Mouse (Mus musculus): Measurements from ENCODE around the gene Myo3a. TPM values are rescaled to one million over a fixed set of nuclear protein-coding genes. Genes with fewer than 3 reads are reported as not detected.
"Not testable (repeated sequence)": the region's sequence is repeated elsewhere in the genome, so short reads cannot be mapped to it uniquely, and the experiment has no call there.

Myo3a gene
- polyA plus RNA-seq (2015; fragmentation: Nextera tagmentation; extraction: Ambion mirVana): not detected in 2 replicates

- Histone ChIP-seq H3K9me3 (replicated peaks) (no peaks in the 10 kb centered on the region), H3K4me1 (peaks cover 6% of the 10 kb centered on the region), H3K27ac (replicated peaks) (no peak within 1 kb of the TSS), H3K4me3 (replicated peaks) (peak within 1 kb of the TSS; percentile 23), H3K36me3 (no peaks in the 10 kb centered on the region), H3K4me2 (peak within 1 kb of the TSS; percentile 54), H3K27me3 (replicated peaks) (no peaks in the 10 kb centered on the region), H3K9ac (replicated peaks) (no peak within 1 kb of the TSS)
- WGBS: 3% methylated on average over 21 of the region's 21 CpGs
- ATAC-seq (ENCODE audit: low FRiP score): 0 out of 2 replicates have a peak, but pooled peaks have one; percentile 11
These were observed at the start of gene Myo3a for GRCm38 (mm10) chr2:22227308-22227707. Myo3a (plus strand) TSS chr2:22227503.

GRCm38 (mm10) chr2:22250462-22250861 is 23.2 kb downstream of the Myo3a start:
- Histone ChIP-seq H3K9ac (replicated peaks) (no peak overlapping the region), H3K27me3 (replicated peaks) (no peaks in the 10 kb centered on the region), H3K4me3 (replicated peaks) (no peak overlapping the region), H3K4me2 (no peak overlapping the region), H3K9me3 (replicated peaks) (no peaks in the 10 kb centered on the region), H3K36me3 (no peaks in the 10 kb centered on the region), H3K4me1 (no peaks in the 10 kb centered on the region), H3K27ac (replicated peaks) (0 out of 2 replicates have a peak overlapping the region, but pooled peaks have one; percentile 4)
- WGBS: 48% methylated on average over 3 of the region's 3 CpGs
- ATAC-seq (ENCODE audit: low FRiP score): no peak

DNA sequence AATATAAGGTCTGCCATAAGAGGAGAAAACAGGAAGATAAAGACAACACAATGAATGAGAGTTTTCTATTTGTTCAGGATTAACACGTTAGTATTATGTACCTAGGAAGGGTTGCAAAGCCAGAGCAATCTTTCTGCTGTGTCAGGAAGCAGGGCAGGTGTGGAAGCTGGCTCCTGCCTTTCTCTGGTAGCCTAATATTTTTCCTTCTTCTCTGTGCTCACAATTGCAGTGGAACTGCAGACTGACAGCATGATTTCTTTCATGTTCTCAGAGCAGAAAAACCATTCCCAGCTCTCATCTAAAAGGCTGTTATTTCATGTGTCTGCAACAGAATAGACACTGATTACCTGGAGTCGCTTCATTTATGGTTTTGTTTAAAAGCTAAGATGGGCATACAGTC is 23.7 kb downstream of the Myo3a start:
- H3K36me3 ChIP-seq: no peaks in the 10 kb centered on the region
- no peaks in the 10 kb centered on the region for H3K4me1 ChIP-seq
- no peak overlapping the region for H3K27ac ChIP-seq (replicated peaks)
- H3K4me3 ChIP-seq (replicated peaks): no peak overlapping the region
- WGBS: 78% methylated on average over 2 of the region's 2 CpGs
- no peak overlapping the region for H3K4me2 ChIP-seq
- no peak for ATAC-seq (ENCODE audit: low FRiP score)
- H3K9ac ChIP-seq (replicated peaks): no peak overlapping the region
- no peaks in the 10 kb centered on the region for H3K9me3 ChIP-seq (replicated peaks)
- H3K27me3 ChIP-seq (replicated peaks): no peaks in the 10 kb centered on the region

DNA sequence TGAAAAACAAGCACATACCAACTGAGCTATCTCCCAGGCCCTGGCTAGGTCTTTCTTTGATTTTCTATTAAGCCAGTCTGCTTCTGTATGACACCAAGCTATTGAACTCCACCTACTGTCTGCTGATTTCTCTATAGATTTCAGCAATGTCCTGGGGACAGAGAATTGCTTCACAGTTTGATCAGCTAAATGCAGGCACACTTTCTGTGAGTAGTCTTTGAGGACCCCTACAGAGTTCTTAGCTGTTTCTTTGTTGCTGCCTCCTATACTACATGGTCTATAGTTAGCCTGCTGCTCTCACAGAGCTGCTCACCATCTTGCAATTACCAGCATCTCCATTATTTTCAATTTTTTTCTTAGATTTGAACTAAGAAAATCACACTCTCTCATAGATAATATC is 28.3 kb downstream of the Myo3a start:
- Histone ChIP-seq H3K27me3 (replicated peaks) (no peaks in the 10 kb centered on the region), H3K9me3 (replicated peaks) (no peaks in the 10 kb centered on the region), H3K36me3 (no peaks in the 10 kb centered on the region), H3K4me3 (replicated peaks) (no peak overlapping the region), H3K27ac (replicated peaks) (no peak overlapping the region), H3K9ac (replicated peaks) (no peak overlapping the region), H3K4me1 (no peaks in the 10 kb centered on the region), H3K4me2 (no peak overlapping the region)
- ATAC-seq (ENCODE audit: low FRiP score): no peak

DNA sequence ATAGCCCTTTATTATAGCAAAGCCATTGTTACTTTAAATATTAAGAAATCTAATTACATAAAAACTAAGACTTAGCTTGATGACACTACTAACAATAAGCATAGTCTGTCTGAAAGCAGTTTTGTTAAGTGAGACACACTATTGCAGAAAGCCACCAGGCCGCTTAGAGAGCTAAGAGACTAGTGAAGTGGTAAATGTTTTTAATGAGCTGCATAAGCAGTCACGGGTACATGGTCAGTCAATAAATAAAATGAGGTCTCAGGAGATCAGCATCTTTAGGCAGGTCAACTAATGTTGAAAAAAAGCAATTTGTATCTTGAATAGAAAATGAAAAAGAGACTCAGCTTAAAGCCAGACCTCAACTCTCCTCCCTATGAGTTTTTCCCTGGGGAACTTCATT is 44.3 kb downstream of the Myo3a start:
- no peaks in the 10 kb centered on the region for H3K9me3 ChIP-seq (replicated peaks)
- WGBS: 51% methylated on average over 2 of the region's 2 CpGs
- H3K9ac ChIP-seq (replicated peaks): no peak overlapping the region
- no peaks in the 10 kb centered on the region for H3K4me1 ChIP-seq
- H3K4me3 ChIP-seq (replicated peaks): no peak overlapping the region
- ATAC-seq (ENCODE audit: low FRiP score): no peak
- no peak overlapping the region for H3K27ac ChIP-seq (replicated peaks)
- H3K36me3 ChIP-seq: no peaks in the 10 kb centered on the region
- no peak overlapping the region for H3K4me2 ChIP-seq
- no peaks in the 10 kb centered on the region for H3K27me3 ChIP-seq (replicated peaks)

DNA sequence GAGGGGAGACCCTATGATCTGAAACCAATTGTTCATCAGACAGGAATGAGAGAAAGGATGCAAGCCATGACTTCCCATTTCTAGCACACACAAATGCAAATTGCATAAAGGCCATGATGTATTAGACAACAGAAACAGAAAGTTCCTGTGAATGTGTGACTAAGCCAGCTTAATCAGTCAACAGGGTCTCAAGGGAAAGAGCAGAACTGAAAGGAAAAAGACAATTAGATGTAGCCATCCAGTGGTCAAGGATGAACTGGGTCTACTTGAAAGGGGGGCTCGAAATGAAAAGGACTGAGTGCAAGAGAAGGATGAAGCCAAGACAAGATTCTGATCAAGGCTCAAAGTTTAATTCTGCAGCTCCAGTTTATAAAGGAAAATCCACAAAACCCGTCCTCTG is 58.1 kb downstream of the Myo3a start:
- Histone ChIP-seq H3K4me3 (replicated peaks) (no peak overlapping the region), H3K27ac (replicated peaks) (no peak overlapping the region)
- WGBS: 87% methylated on average over 2 of the region's 2 CpGs

GRCm38 (mm10) chr2:22285777-22286176 is 58.5 kb downstream of the Myo3a start:
- no peak overlapping the region for H3K27ac ChIP-seq (replicated peaks)
- H3K9ac ChIP-seq (replicated peaks): no peak overlapping the region
- no peak for ATAC-seq (ENCODE audit: low FRiP score)
- 86% methylated on average over 1 of the region's 1 CpGs for WGBS
- no peaks in the 10 kb centered on the region for H3K36me3 ChIP-seq
- no peaks in the 10 kb centered on the region for H3K9me3 ChIP-seq (replicated peaks)
- H3K4me3 ChIP-seq (replicated peaks): no peak overlapping the region
- no peaks in the 10 kb centered on the region for H3K4me1 ChIP-seq
- H3K27me3 ChIP-seq (replicated peaks): no peaks in the 10 kb centered on the region
- no peak overlapping the region for H3K4me2 ChIP-seq

More for the DNA sequence above, 58.1 kb downstream of the Myo3a start:
- Histone ChIP-seq H3K4me2 (no peak overlapping the region), H3K9ac (replicated peaks) (no peak overlapping the region), H3K4me1 (no peaks in the 10 kb centered on the region), H3K9me3 (replicated peaks) (no peaks in the 10 kb centered on the region), H3K27me3 (replicated peaks) (no peaks in the 10 kb centered on the region), H3K36me3 (no peaks in the 10 kb centered on the region)
- ATAC-seq (ENCODE audit: low FRiP score): no peak

DNA sequence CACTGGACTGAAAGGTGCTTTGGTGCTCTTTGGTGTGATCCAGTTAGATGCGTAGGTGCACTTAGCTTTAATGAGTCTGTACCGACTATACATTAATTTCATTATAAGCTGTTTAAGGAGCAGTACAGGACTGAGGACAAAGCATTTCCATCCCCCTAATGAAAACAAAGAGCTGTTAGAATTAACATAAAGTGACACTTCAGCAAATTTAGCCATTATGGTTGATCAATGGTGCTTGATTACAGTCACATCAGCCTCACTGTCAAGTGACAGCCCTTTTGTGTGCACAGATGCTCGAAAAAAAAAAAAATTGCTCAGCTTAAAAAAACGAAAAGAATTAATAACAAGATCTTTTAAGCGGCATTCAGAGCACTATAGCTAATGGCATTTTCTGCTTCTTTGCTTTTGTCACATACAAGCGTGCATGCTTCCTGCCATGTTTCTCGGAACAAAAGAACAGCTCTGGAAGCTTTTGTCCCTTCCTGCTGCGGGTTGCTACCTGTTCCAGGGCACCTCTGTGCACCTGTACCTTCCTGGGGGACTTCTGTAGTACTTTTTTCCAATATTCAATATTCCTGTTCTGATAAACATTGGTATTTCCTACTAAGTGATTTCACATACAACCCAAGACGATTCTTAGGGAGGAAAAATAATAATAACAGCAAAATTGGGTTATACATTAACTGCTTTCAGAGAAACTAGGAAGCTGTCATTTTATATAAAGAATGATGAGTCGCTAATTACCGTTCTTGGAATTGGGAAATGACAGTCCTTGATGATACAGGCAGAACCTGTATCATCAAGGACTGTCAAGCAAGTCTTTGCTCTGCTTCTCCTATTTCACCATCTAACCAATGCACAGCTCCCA is 66.5 kb downstream of the Myo3a start:
- H3K36me3 ChIP-seq: no peaks in the 10 kb centered on the region
- no peaks in the 10 kb centered on the region for H3K9me3 ChIP-seq (replicated peaks)
- H3K9ac ChIP-seq (replicated peaks): no peak overlapping the region
- peak overlapping the region; percentile 27 for H3K4me2 ChIP-seq
- no peaks in the 10 kb centered on the region for H3K27me3 ChIP-seq (replicated peaks)
- 42% methylated on average over 11 of the region's 11 CpGs for WGBS
- peak overlapping the region; percentile 71 for H3K27ac ChIP-seq (replicated peaks)
- H3K4me3 ChIP-seq (replicated peaks): no peak overlapping the region
- ATAC-seq (ENCODE audit: low FRiP score): peak; percentile 74; the same call in 1 of the 2 replicates
- peaks cover 4% of the 10 kb centered on the region; the same call in 1 of the 2 replicates for H3K4me1 ChIP-seq

GRCm38 (mm10) chr2:22294447-22294738 is 67.1 kb downstream of the Myo3a start:
- Histone ChIP-seq H3K36me3 (no peaks in the 10 kb centered on the region), H3K9ac (replicated peaks) (no peak overlapping the region), H3K27ac (replicated peaks) (peak overlapping the region; percentile 71), H3K4me2 (no peak overlapping the region), H3K9me3 (replicated peaks) (no peaks in the 10 kb centered on the region), H3K27me3 (replicated peaks) (no peaks in the 10 kb centered on the region), H3K4me3 (replicated peaks) (no peak overlapping the region), H3K4me1 (peaks cover 4% of the 10 kb centered on the region; the same call in 1 of the 2 replicates)
- no peak for ATAC-seq (ENCODE audit: low FRiP score)
- WGBS: 12% methylated on average over 2 of the region's 2 CpGs

DNA sequence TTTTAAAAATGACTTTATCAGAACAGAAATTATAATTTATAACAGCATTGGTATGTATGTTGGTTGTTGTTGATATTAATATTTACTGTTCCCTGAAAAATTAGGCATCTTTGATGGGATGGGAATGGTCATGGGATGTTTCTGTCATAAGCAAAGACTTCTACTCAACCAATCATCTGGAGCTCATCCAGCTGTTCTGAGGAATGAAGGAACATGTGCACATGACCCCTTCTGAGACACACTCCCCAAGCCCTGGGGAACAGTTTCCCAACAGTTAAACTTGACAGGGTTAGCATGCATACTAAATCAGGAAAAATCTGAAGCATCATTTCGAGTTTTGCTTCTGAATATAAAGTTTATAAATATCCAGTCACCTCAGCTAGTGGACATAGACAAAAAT is 70.6 kb downstream of the Myo3a start:
- Histone ChIP-seq H3K4me1 (peaks cover 4% of the 10 kb centered on the region; the same call in 1 of the 2 replicates), H3K4me2 (no peak overlapping the region), H3K9me3 (replicated peaks) (no peaks in the 10 kb centered on the region), H3K27ac (replicated peaks) (no peak overlapping the region), H3K36me3 (no peaks in the 10 kb centered on the region), H3K4me3 (replicated peaks) (no peak overlapping the region), H3K9ac (replicated peaks) (no peak overlapping the region), H3K27me3 (replicated peaks) (no peaks in the 10 kb centered on the region)
- 78% methylated on average over 1 of the region's 1 CpGs for WGBS
- ATAC-seq (ENCODE audit: low FRiP score): no peak

- no peaks in the 10 kb centered on the region for H3K27me3 ChIP-seq (replicated peaks)
- H3K4me3 ChIP-seq (replicated peaks): peak overlapping the region; percentile 46
- WGBS: 4% methylated on average over 25 of the region's 32 CpGs
These were observed 111.1 kb downstream of the Myo3a start for GRCm38 (mm10) chr2:22338269-22338857.

DNA sequence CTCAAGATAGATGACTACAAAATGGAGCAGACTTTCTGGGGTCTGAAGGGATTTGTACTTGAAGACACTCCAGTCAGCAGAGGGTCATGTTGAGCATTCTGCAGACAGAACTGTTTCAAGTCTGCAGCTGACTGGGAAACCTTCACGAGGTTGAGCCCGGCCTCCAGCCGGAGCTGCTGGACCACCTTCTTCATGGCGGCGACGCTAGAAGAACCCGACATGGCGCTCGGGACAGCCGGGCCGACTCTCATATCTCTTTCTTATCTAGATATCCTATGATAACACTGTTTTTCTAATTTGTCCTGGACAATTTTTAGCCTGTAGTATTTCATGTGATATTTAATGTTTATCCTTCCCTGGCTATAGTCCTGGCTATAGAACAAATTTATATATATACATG is 183.2 kb downstream of the Myo3a start:
- H3K4me3 ChIP-seq (replicated peaks); ATAC-seq (ENCODE audit: low FRiP score); H3K9ac ChIP-seq (replicated peaks); H3K27ac ChIP-seq (replicated peaks); H3K36me3 ChIP-seq; H3K4me2 ChIP-seq; H3K9me3 ChIP-seq (replicated peaks); H3K27me3 ChIP-seq (replicated peaks); H3K4me1 ChIP-seq: not testable (repeated sequence)
- WGBS: 94% methylated on average over 11 of the region's 11 CpGs

More at GRCm38 (mm10) chr2:22338269-22338857, 111.1 kb downstream of the Myo3a start:
- Histone ChIP-seq H3K27ac (replicated peaks) (peak overlapping the region; percentile 68), H3K36me3 (no peaks in the 10 kb centered on the region), H3K9ac (replicated peaks) (peak overlapping the region; percentile 51), H3K4me1 (peaks cover 6% of the 10 kb centered on the region; the same call in 1 of the 2 replicates), H3K9me3 (replicated peaks) (no peaks in the 10 kb centered on the region), H3K4me2 (peak overlapping the region; percentile 91)
- ATAC-seq (ENCODE audit: low FRiP score): peak; percentile 94

Data from neural tube, embryonic 15.5 days (tissue).